Mouse (Mus musculus): ENCODE measurements around the gene Exosc1. TPM values are rescaled to one million over a fixed set of nuclear protein-coding genes. Genes with fewer than 3 reads are reported as not detected.

Gene Exosc1
- polyA plus RNA-seq, 1 experiment from 2014 or later: 69.3 TPM

GRCm38 (mm10) chr19:41911178-41912073 is 21.8 kb downstream of the Exosc1 start, which contains the start of gene Pgam1:
TSS of gene Pgam1 (plus strand) at chr19:41911923.
- WGBS: 4% methylated on average over 54 of the region's 54 CpGs

GRCm38 (mm10) chr19:41910396-41910795 is 22.8 kb downstream of the Exosc1 start:
- peaks cover 17% of the 10 kb centered on the region for H3K4me1 ChIP-seq (replicated peaks; ENCODE audit: insufficient read depth, low read length)
- DNase-seq (ENCODE audit: low spot score): no peak
- no peak overlapping the region for H3K4me2 ChIP-seq (ENCODE audit: low read length)
- H3K9me3 ChIP-seq (replicated peaks; ENCODE audit: low read length): no peaks in the 10 kb centered on the region
- H3K27me3 ChIP-seq (ENCODE audit: insufficient read depth, low read length): no peaks in the 10 kb centered on the region
- no peak for TF ChIP-seq CTCF (IDR thresholded peaks at IDR 0.05; ENCODE audit: low read depth)
- no peak overlapping the region for H3K4me3 ChIP-seq (replicated peaks; ENCODE audit: low read depth, low read length)
- WGBS: 84% methylated on average over 2 of the region's 2 CpGs
- no peak overlapping the region for H3K9ac ChIP-seq (ENCODE audit: low read depth, low read length)
- no peak for ATAC-seq (replicated peaks; ENCODE audit: low FRiP score, low read depth)
- H3K27ac ChIP-seq: 0 out of 2 replicates have a peak overlapping the region, but pooled peaks have one; percentile 4
- 0 out of 2 replicates have a peak, but pooled peaks cover 4% of the 10 kb centered on the region for H3K36me3 ChIP-seq (ENCODE audit: insufficient read depth, low read length)

More at GRCm38 (mm10) chr19:41911178-41912073, 21.8 kb downstream of the Exosc1 start, which contains the start of gene Pgam1:
- H3K4me3 ChIP-seq (replicated peaks; ENCODE audit: low read depth, low read length): peak within 1 kb of the TSS; percentile 82
- H3K27me3 ChIP-seq (ENCODE audit: insufficient read depth, low read length): no peaks in the 10 kb centered on the region
- DNase-seq (ENCODE audit: low spot score) (peak; percentile 99), ATAC-seq (replicated peaks; ENCODE audit: low FRiP score, low read depth) (peak; percentile 94)
- H3K36me3 ChIP-seq (ENCODE audit: insufficient read depth, low read length): peaks cover 11% of the 10 kb centered on the region; the same call in 1 of the 2 replicates
- H3K9ac ChIP-seq (ENCODE audit: low read depth, low read length): peak within 1 kb of the TSS; percentile 68
- peak within 1 kb of the TSS; percentile 88 for H3K4me2 ChIP-seq (ENCODE audit: low read length)
- peaks cover 17% of the 10 kb centered on the region for H3K4me1 ChIP-seq (replicated peaks; ENCODE audit: insufficient read depth, low read length)
- no peak for TF ChIP-seq CTCF (IDR thresholded peaks at IDR 0.05; ENCODE audit: low read depth)
- H3K9me3 ChIP-seq (replicated peaks; ENCODE audit: low read length): no peaks in the 10 kb centered on the region
- H3K27ac ChIP-seq: peak within 1 kb of the TSS; percentile 42

DNA sequence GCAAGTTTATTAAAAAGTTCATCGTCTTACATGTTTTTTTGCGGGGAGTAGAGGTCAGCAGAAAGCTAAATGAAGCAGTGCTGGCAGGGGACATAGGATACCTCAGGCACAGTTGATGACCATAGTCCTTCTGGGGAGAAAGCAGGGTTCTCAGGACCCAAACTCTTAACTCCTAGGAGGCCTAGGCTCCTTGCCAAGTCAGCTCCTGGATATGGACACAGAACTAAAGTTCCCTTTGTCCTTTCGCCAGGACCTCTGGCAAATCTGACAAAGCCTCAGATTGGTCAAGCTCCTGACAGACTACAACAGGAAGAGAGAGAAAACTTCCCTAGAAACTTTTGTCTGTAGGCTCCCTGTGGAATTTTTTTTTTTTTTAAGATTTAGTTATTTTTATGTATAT is 24.5 kb downstream of the Exosc1 start:
- no peak for ATAC-seq (replicated peaks; ENCODE audit: low FRiP score, low read depth)
- Histone ChIP-seq H3K9ac (ENCODE audit: low read depth, low read length) (no peak overlapping the region), H3K9me3 (replicated peaks; ENCODE audit: low read length) (no peaks in the 10 kb centered on the region), H3K4me1 (replicated peaks; ENCODE audit: insufficient read depth, low read length) (peaks cover 10% of the 10 kb centered on the region), H3K4me3 (replicated peaks; ENCODE audit: low read depth, low read length) (no peak overlapping the region), H3K4me2 (ENCODE audit: low read length) (no peak overlapping the region), H3K27me3 (ENCODE audit: insufficient read depth, low read length) (no peaks in the 10 kb centered on the region), H3K36me3 (ENCODE audit: insufficient read depth, low read length) (no peaks in the 10 kb centered on the region), H3K27ac (no peak overlapping the region)
- TF ChIP-seq CTCF (IDR thresholded peaks at IDR 0.05; ENCODE audit: low read depth): no peak
- DNase-seq (ENCODE audit: low spot score): no peak
- WGBS: 75% methylated on average over 3 of the region's 3 CpGs

DNA sequence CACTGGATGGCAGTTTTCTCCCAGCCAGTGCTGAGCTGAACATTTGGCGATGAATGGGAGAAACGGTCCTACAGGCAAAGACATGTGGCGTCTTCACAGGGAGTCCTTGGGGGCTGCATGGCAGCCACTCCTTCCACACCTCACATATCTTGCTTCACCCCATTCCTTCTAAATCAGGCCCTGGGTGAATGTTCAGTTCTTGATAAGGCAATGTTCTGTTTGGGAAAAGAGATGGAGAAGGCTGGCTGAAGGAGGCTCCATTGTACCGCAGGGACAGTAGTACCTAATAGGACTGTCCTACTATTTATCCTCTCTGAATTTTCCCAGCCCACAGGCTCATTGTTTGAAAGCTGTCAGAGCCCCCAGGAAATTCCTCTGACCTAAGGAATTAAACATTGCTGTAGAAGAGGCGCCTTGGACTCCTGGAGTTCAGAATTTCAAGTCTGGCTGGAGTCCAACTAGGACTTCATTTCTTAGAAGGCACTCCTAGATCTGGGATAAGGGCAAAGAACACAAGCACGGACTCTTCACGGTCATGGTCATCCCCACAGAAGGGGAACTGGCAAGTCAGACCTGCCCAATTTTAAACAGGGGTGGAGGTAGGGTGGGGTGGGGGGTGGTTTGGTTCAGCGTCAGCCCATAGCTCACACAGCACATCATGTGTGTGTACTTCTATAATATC is 26.0 kb downstream of the Exosc1 start:
- ATAC-seq (replicated peaks; ENCODE audit: low FRiP score, low read depth): no peak
- Histone ChIP-seq H3K9ac (ENCODE audit: low read depth, low read length) (0 out of 2 replicates have a peak overlapping the region, but pooled peaks have one; percentile 19), H3K4me2 (ENCODE audit: low read length) (no peak overlapping the region), H3K9me3 (replicated peaks; ENCODE audit: low read length) (no peaks in the 10 kb centered on the region), H3K4me3 (replicated peaks; ENCODE audit: low read depth, low read length) (no peak overlapping the region), H3K27ac (peak overlapping the region; percentile 25; the same call in 1 of the 2 replicates), H3K27me3 (ENCODE audit: insufficient read depth, low read length) (no peaks in the 10 kb centered on the region), H3K4me1 (replicated peaks; ENCODE audit: insufficient read depth, low read length) (no peaks in the 10 kb centered on the region), H3K36me3 (ENCODE audit: insufficient read depth, low read length) (no peaks in the 10 kb centered on the region)
- TF ChIP-seq CTCF (IDR thresholded peaks at IDR 0.05; ENCODE audit: low read depth): no peak; the same call in 1 of the 2 replicates
- WGBS: 46% methylated on average over 8 of the region's 8 CpGs
- DNase-seq (ENCODE audit: low spot score): peak; percentile 43

GRCm38 (mm10) chr19:41906311-41907078 is 26.7 kb downstream of the Exosc1 start:
- Histone ChIP-seq H3K36me3 (ENCODE audit: insufficient read depth, low read length) (no peaks in the 10 kb centered on the region), H3K27ac (peak overlapping the region; percentile 25; the same call in 1 of the 2 replicates), H3K9me3 (replicated peaks; ENCODE audit: low read length) (no peaks in the 10 kb centered on the region), H3K4me1 (replicated peaks; ENCODE audit: insufficient read depth, low read length) (no peaks in the 10 kb centered on the region), H3K27me3 (ENCODE audit: insufficient read depth, low read length) (no peaks in the 10 kb centered on the region), H3K4me3 (replicated peaks; ENCODE audit: low read depth, low read length) (no peak overlapping the region), H3K4me2 (ENCODE audit: low read length) (no peak overlapping the region), H3K9ac (ENCODE audit: low read depth, low read length) (0 out of 2 replicates have a peak overlapping the region, but pooled peaks have one; percentile 19)
- 61% methylated on average over 6 of the region's 6 CpGs for WGBS
- ATAC-seq (replicated peaks; ENCODE audit: low FRiP score, low read depth) (no peak), DNase-seq (ENCODE audit: low spot score) (no peak)
- TF ChIP-seq CTCF (IDR thresholded peaks at IDR 0.05; ENCODE audit: low read depth): no peak
